Mouse (Mus musculus) lung, adult 2 months (tissue): ENCODE measurements around the gene Rai14.

ENCODE experiments used
- CTCF ChIP-seq: fragments of 200-500 bp; IDR thresholded peaks from 2 replicates; pipeline ENCODE4 v1.5.1; 2011; ENCODE audit warnings: mild to moderate bottlenecking, low read length, control low read depth; ENCODE audit not compliant: insufficient read depth
- POLR2A ChIP-seq: fragments of 200-500 bp; IDR thresholded peaks from 2 replicates; pipeline ENCODE4 v1.6.1; 2011; ENCODE audit warnings: low read depth, mild to moderate bottlenecking, control low read depth, low read length, borderline replicate concordance; ENCODE audit errors: extremely low read depth

GRCm38 (mm10) chr15:10594910-10595309, 119.5 kb downstream of the Rai14 start:
- TF ChIP-seq POLR2A (no peak), CTCF (no peak)
